Mouse (Mus musculus): Measurements from ENCODE around the gene Rnf13. TPM values are rescaled to one million over a fixed set of nuclear protein-coding genes. Genes with fewer than 3 reads are reported as not detected.

The Rnf13 gene
- 22.6 and 31.1 TPM in 2 replicates for polyA plus RNA-seq (2012; rRNA removed)

GRCm38 (mm10) chr3:57735511-57736370 lies at the start of gene Rnf13:
Rnf13 (plus strand) TSS chr3:57736062.

GRCm38 (mm10) chr3:57692719-57693118 lies 43.1 kb upstream of the Rnf13 start, which contains the start of gene Ankub1:
Ankub1 (minus strand) TSS chr3:57692799.

GRCm38 (mm10) chr3:57847760-57848185 lies 111.9 kb downstream of the Rnf13 start, which contains the start of gene Pfn2:
Pfn2 (minus strand) TSS chr3:57848079.

Other genes with a start within 250 kb of the Rnf13 start
- 21.8 and 29.6 TPM in 2 replicates for gene Wwtr1, start 160.2 kb upstream of the Rnf13 start, polyA plus RNA-seq (2012; rRNA removed)
- gene Commd2, start 84.3 kb upstream of the Rnf13 start, polyA plus RNA-seq (2012; rRNA removed) = 42.8 and 63.5 TPM in 2 replicates
- 0.02 TPM in 1 of 2 replicates, not detected in the other for gene Ankub1, start 43.3 kb upstream of the Rnf13 start, polyA plus RNA-seq (2012; rRNA removed)
- 127 and 200 TPM in 2 replicates for gene Pfn2, start 112.0 kb downstream of the Rnf13 start, polyA plus RNA-seq (2012; rRNA removed)